Mouse (Mus musculus): ENCODE measurements around the gene Tcfl5. TPM values are rescaled to one million over a fixed set of nuclear protein-coding genes. Genes with fewer than 3 reads are reported as not detected.

The Tcfl5 gene
- total and polyA plus RNA-seq, 3 experiments: not detected

- dilution Hi-C loops (cut with MboI; ENCODE audit: extremely low pct_ligation_motif_present, extremely low pct_unique_long_range_greater_than_20kb, low sequenced_read_pairs): no loop called here
- Histone ChIP-seq H3K36me3 (replicated peaks in 1 of 2; ENCODE audit: control insufficient read depth in 1 of 2, insufficient read depth in 1 of 2, low read length in 1 of 2) (peaks cover 5 to 70% of the 10 kb centered on the region in 2 experiments), H3K9ac (ENCODE audit: insufficient read depth, low read depth) (no peak overlapping the region), H3K79me2 (replicated peaks; ENCODE audit: control insufficient read depth, extremely low read depth, insufficient read depth, poor library complexity, severe bottlenecking) (no peaks in the 10 kb centered on the region), H3K4me1 (ENCODE audit: control insufficient read depth in 1 of 2, insufficient read depth in 2 of 2) (no peaks in the 10 kb centered on the region), H3K4me2 (ENCODE audit: insufficient read depth, low read depth, poor library complexity, severe bottlenecking) (no peak overlapping the region), H3K9me3 (replicated peaks; ENCODE audit: low read length) (no peaks in the 10 kb centered on the region), H3K4me3 (replicated peaks in 1 of 3; ENCODE audit: low read depth in 2 of 3, low read length in 2 of 3, poor library complexity in 1 of 3) (no peak overlapping the region), H3K27ac (ENCODE audit: insufficient read depth, low read depth) (no peak overlapping the region), H3K27me3 (replicated peaks) (no peaks in the 10 kb centered on the region)
- TF ChIP-seq KAT2A (IDR thresholded peaks at IDR 0.05; ENCODE audit: insufficient replicate concordance, low read length) (no peak), SIN3A (IDR thresholded peaks at IDR 0.05; ENCODE audit: low read length) (no peak), MXI1 (IDR thresholded peaks at IDR 0.05; ENCODE audit: low read depth, low read length) (no peak), CTCF (conservative IDR thresholded peaks at IDR 0.05 in 1 of 2, IDR thresholded peaks at IDR 0.05 in 1 of 2; ENCODE audit: low read depth in 2 of 2, low read length in 2 of 2) (no peak), TCF12 (IDR thresholded peaks at IDR 0.05; ENCODE audit: low read depth, low read length) (no peak), CHD1 (IDR thresholded peaks at IDR 0.05; ENCODE audit: low read depth, low read length) (no peak), E2F4 (IDR thresholded peaks at IDR 0.05; ENCODE audit: insufficient replicate concordance, low read depth, low read length) (no peak), HCFC1 (IDR thresholded peaks at IDR 0.05; ENCODE audit: low read depth, low read length) (no peak), UBTF (IDR thresholded peaks at IDR 0.05; ENCODE audit: low read depth, low read length) (no peak), NRF1 (IDR thresholded peaks at IDR 0.05; ENCODE audit: low read depth, low read length) (no peak), MEF2A (IDR thresholded peaks at IDR 0.05; ENCODE audit: borderline replicate concordance, low read depth, low read length) (no peak), MAZ (IDR thresholded peaks at IDR 0.05; ENCODE audit: low read depth, low read length) (no peak), POLR2A (IDR thresholded peaks at IDR 0.05; ENCODE audit: low read depth, low read length) (no peak), MYC (IDR thresholded peaks at IDR 0.05; ENCODE audit: low read depth, low read length) (no peak), GABPA (IDR thresholded peaks at IDR 0.05; ENCODE audit: insufficient replicate concordance, low read depth, low read length) (no peak), ETS1 (conservative IDR thresholded peaks at IDR 0.05; ENCODE audit: low read depth, low read length) (no peak), MAX (IDR thresholded peaks at IDR 0.05; ENCODE audit: low read length) (no peak), IRF4 (IDR thresholded peaks at IDR 0.05; ENCODE audit: low read depth, low read length) (no peak), PAX5 (IDR thresholded peaks at IDR 0.05; ENCODE audit: low read length) (no peak), RCOR1 (conservative IDR thresholded peaks at IDR 0.05; ENCODE audit: low read depth, low read length) (no peak)
- no peak for DNase-seq (ENCODE audit: extremely low read depth)
- in situ Hi-C loops (cut with MboI; ENCODE audit: low pct_ligation_motif_present, low pct_unique_long_range_greater_than_20kb, low sequenced_read_pairs): no loop called here
Observed at GRCm38 (mm10) chr2:180611882-180612281, 30.6 kb downstream of the Tcfl5 start.

GRCm38 (mm10) chr2:180610283-180610682 is 32.2 kb downstream of the Tcfl5 start:
- TF ChIP-seq UBTF (IDR thresholded peaks at IDR 0.05; ENCODE audit: low read depth, low read length) (no peak), ZKSCAN1 (IDR thresholded peaks at IDR 0.05; ENCODE audit: borderline replicate concordance, low read depth, low read length) (no peak)
- no peak for DNase-seq (ENCODE audit: extremely low read depth)
- Histone ChIP-seq H3K4me2 (ENCODE audit: insufficient read depth, low read depth, poor library complexity, severe bottlenecking) (no peak overlapping the region), H3K27me3 (replicated peaks) (no peaks in the 10 kb centered on the region), H3K79me2 (replicated peaks; ENCODE audit: control insufficient read depth, extremely low read depth, insufficient read depth, poor library complexity, severe bottlenecking) (no peaks in the 10 kb centered on the region), H3K9me3 (replicated peaks; ENCODE audit: low read length) (no peaks in the 10 kb centered on the region), H3K27ac (ENCODE audit: insufficient read depth, low read depth) (no peak overlapping the region), H3K36me3 (replicated peaks in 1 of 2; ENCODE audit: control insufficient read depth in 1 of 2, insufficient read depth in 1 of 2, low read length in 1 of 2) (peaks cover 5 to 73% of the 10 kb centered on the region in 2 experiments), H3K4me1 (ENCODE audit: control insufficient read depth in 1 of 2, insufficient read depth in 2 of 2) (peaks cover 2 to 6% of the 10 kb centered on the region in 2 experiments; a peak in 1 of 4 replicates), H3K4me3 (replicated peaks in 1 of 3; ENCODE audit: low read depth in 2 of 3, low read length in 2 of 3, poor library complexity in 1 of 3) (no peak overlapping the region), H3K9ac (ENCODE audit: insufficient read depth, low read depth) (no peak overlapping the region)
- in situ Hi-C loops (cut with MboI; ENCODE audit: low pct_ligation_motif_present, low pct_unique_long_range_greater_than_20kb, low sequenced_read_pairs): no loop called here
- dilution Hi-C loops (cut with MboI; ENCODE audit: extremely low pct_ligation_motif_present, extremely low pct_unique_long_range_greater_than_20kb, low sequenced_read_pairs): no loop called here

Measured in CH12.LX (cell line).